Mouse (Mus musculus): ENCODE data around the gene Elovl5. TPM values are rescaled to one million over a fixed set of nuclear protein-coding genes. Genes with fewer than 3 reads are reported as not detected.

Elovl5 gene
- total and polyA plus RNA-seq, 2 experiments from 2014 or later = 48.4 to 53.3 TPM

DNA sequence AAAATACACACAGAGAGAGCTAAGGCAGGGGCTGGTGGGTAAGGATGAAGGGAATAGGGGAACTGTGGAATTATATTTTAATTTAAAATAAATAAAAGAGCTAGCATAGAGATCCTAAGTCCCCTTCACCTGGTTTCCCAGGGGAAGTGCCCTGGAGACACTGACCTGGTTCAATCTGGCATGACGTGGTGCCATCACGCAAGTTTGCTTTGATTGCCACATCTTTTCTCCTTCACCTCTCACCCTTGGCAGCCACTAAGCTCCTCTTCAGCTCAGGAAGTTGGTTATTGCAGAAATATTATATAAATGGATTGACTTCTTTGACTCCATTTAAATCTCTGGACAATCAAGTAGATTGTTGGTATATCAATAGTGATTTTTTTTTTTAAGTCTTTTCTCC lies 26.2 kb downstream of the Elovl5 start:
- DNase-seq (ENCODE audit: low spot score) (no peak), ATAC-seq (ENCODE audit: insufficient read depth, low read depth) (no peak)
- no peaks in the 10 kb centered on the region for H3K9me3 ChIP-seq (replicated peaks; ENCODE audit: control insufficient read depth, low read length)
- no peak for TF ChIP-seq CTCF (IDR thresholded peaks at IDR 0.05; ENCODE audit: low read depth)
- TF ChIP-seq EP300 (IDR thresholded peaks at IDR 0.05; ENCODE audit: low read depth) = no peak
- no peak overlapping the region for H3K27ac ChIP-seq (ENCODE audit: low read depth)
- 88% methylated on average over 2 of the region's 2 CpGs for WGBS
- no peak overlapping the region for H3K9ac ChIP-seq (replicated peaks; ENCODE audit: low read depth, low read length)
- no peaks in the 10 kb centered on the region for H3K27me3 ChIP-seq (ENCODE audit: control insufficient read depth, insufficient read depth, low read length)
- no peak overlapping the region for H3K4me3 ChIP-seq (ENCODE audit: low read depth, low read length)
- H3K36me3 ChIP-seq (replicated peaks; ENCODE audit: control insufficient read depth, insufficient read depth, low read length) = no peaks in the 10 kb centered on the region
- no peak overlapping the region for H3K4me2 ChIP-seq (ENCODE audit: low read depth, low read length)
- H3K4me1 ChIP-seq (ENCODE audit: control insufficient read depth, insufficient read depth) = peaks cover 42% of the 10 kb centered on the region

DNA sequence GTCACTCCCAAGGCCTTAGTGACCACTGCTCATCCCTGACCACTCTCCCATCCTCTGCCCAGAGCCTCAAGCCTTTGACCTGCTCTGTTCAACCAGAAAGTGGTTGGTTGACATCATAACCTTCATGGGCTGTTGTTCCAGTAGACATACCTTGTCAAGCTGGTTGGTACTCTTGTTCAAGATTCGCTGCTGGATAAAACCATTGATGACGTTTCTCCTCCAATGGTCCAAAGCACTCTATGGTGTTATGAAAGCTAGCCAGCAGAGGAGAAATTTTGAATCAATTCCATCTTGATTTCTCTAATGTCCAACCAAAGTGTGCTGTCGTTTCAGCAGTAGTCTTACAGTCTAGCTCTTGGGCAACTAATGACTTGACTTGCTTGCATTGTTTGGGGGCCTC lies 27.0 kb downstream of the Elovl5 start:
- H3K27me3 ChIP-seq (ENCODE audit: control insufficient read depth, insufficient read depth, low read length) = no peaks in the 10 kb centered on the region
- peaks cover 33% of the 10 kb centered on the region for H3K4me1 ChIP-seq (ENCODE audit: control insufficient read depth, insufficient read depth)
- H3K27ac ChIP-seq (ENCODE audit: low read depth) = no peak overlapping the region
- H3K4me3 ChIP-seq (ENCODE audit: low read depth, low read length) = no peak overlapping the region
- no peak overlapping the region for H3K9ac ChIP-seq (replicated peaks; ENCODE audit: low read depth, low read length)
- DNase-seq (ENCODE audit: low spot score) (no peak), ATAC-seq (ENCODE audit: insufficient read depth, low read depth) (no peak)
- TF ChIP-seq CTCF (IDR thresholded peaks at IDR 0.05; ENCODE audit: low read depth) (no peak), EP300 (IDR thresholded peaks at IDR 0.05; ENCODE audit: low read depth) (no peak)
- H3K9me3 ChIP-seq (replicated peaks; ENCODE audit: control insufficient read depth, low read length) = no peaks in the 10 kb centered on the region
- H3K36me3 ChIP-seq (replicated peaks; ENCODE audit: control insufficient read depth, insufficient read depth, low read length) = no peaks in the 10 kb centered on the region
- no peak overlapping the region for H3K4me2 ChIP-seq (ENCODE audit: low read depth, low read length)
- WGBS = 93% methylated on average over 3 of the region's 3 CpGs

DNA sequence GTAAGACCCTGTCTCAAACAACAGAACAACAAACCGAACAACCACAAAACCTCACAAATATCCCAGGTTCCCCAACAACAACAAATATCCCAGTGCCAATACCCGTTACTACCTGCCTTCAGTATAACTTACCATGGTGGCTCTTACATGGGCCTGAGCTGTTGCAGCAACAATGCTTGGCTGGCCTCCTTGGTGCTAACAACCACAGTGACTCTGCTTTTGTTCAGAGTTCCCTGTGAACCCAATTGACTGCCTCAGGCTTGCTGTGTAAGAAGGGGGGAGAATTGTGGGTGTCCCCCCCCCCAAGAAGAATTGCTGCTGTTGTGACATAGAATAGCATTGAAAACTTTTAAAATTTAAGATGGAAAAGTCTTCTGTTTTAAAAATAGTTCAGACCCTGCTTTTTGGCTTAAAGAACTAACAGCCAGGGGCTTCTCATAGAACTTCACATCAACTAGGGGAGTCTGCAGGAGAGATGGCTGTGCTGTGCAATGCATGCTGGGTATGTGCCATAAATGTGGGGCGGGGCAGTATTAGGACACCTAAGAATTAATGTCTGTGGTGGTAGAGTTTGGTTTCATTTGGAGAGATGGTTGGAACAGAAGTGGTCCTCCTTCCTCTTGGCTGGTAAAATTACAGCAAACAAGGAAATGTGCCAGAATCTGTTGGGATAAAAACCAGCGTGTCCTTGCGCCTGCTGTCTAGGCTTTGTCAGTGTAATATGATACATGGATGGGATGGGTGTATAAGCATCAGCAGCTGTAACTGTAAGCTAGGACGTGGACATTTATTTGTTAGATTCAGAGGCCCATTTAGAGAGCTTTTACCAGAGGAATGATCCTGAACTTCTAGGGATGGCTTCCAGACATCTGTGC lies 28.9 kb downstream of the Elovl5 start:
- H3K4me1 ChIP-seq (ENCODE audit: control insufficient read depth, insufficient read depth) = peaks cover 19% of the 10 kb centered on the region
- WGBS = 75% methylated on average over 6 of the region's 6 CpGs
- no peak overlapping the region for H3K9ac ChIP-seq (replicated peaks; ENCODE audit: low read depth, low read length)
- ATAC-seq (ENCODE audit: insufficient read depth, low read depth) (no peak), DNase-seq (ENCODE audit: low spot score) (no peak)
- H3K9me3 ChIP-seq (replicated peaks; ENCODE audit: control insufficient read depth, low read length) = no peaks in the 10 kb centered on the region
- H3K4me2 ChIP-seq (ENCODE audit: low read depth, low read length) = no peak overlapping the region
- H3K36me3 ChIP-seq (replicated peaks; ENCODE audit: control insufficient read depth, insufficient read depth, low read length) = no peaks in the 10 kb centered on the region
- H3K4me3 ChIP-seq (ENCODE audit: low read depth, low read length) = no peak overlapping the region
- H3K27ac ChIP-seq (ENCODE audit: low read depth) = no peak overlapping the region
- H3K27me3 ChIP-seq (ENCODE audit: control insufficient read depth, insufficient read depth, low read length) = no peaks in the 10 kb centered on the region
- TF ChIP-seq CTCF (IDR thresholded peaks at IDR 0.05; ENCODE audit: low read depth) (no peak), EP300 (IDR thresholded peaks at IDR 0.05; ENCODE audit: low read depth) (no peak)

DNA sequence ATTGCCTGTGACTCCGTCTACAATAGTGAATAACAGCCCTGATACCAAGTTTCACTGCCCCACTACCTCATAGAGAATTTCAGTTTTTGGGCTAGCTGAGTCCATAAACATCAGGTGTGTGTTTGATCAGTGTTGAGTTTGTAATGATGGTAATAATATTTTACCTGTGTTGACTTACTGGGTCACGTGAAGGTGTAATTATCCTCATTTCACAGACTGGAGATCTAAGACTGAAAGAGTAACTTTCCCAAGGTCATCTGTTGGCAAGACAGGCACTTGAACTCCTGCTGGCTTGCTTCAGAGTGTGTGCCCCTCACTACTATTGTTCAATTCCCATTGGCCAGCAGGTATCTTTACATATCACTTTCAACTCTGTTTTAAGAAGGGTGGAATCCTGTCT lies 31.1 kb downstream of the Elovl5 start:
- TF ChIP-seq EP300 (IDR thresholded peaks at IDR 0.05; ENCODE audit: low read depth) (no peak), CTCF (IDR thresholded peaks at IDR 0.05; ENCODE audit: low read depth) (no peak)
- ATAC-seq (ENCODE audit: insufficient read depth, low read depth) (no peak), DNase-seq (ENCODE audit: low spot score) (no peak)
- no peak overlapping the region for H3K9ac ChIP-seq (replicated peaks; ENCODE audit: low read depth, low read length)
- 79% methylated on average over 2 of the region's 2 CpGs for WGBS
- no peak overlapping the region for H3K4me2 ChIP-seq (ENCODE audit: low read depth, low read length)
- H3K27ac ChIP-seq (ENCODE audit: low read depth) = no peak overlapping the region
- H3K4me3 ChIP-seq (ENCODE audit: low read depth, low read length) = no peak overlapping the region
- no peaks in the 10 kb centered on the region for H3K27me3 ChIP-seq (ENCODE audit: control insufficient read depth, insufficient read depth, low read length)
- no peaks in the 10 kb centered on the region for H3K36me3 ChIP-seq (replicated peaks; ENCODE audit: control insufficient read depth, insufficient read depth, low read length)
- no peaks in the 10 kb centered on the region for H3K9me3 ChIP-seq (replicated peaks; ENCODE audit: control insufficient read depth, low read length)
- H3K4me1 ChIP-seq (ENCODE audit: control insufficient read depth, insufficient read depth) = peaks cover 9% of the 10 kb centered on the region

DNA sequence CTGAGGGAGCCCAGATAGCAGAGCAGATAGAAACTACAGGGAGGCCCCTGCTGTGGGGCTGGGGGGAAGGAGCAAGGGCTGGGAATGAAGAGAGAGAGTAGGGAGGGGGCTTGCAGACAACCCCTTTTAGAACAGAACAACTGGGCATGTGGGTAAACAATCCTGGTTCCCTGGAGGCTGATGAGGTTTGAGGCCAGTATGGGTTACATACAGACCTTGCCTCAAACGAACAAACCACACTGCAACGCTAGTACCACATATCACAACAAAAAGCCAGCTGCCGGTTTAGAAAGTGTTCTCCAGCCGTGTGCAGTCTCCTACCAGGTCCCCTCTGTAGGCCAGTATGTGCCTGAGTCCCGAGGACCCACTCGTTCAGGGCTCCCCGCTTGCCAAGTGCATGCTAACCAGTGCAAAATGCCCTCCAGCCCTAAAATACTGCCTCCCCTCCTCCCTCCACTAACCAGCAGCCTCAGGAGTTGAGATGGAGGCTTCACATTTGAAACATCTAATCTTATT lies 32.6 kb downstream of the Elovl5 start:
- H3K27me3 ChIP-seq (ENCODE audit: control insufficient read depth, insufficient read depth, low read length) = no peaks in the 10 kb centered on the region
- ATAC-seq (ENCODE audit: insufficient read depth, low read depth) = no peak
- H3K4me2 ChIP-seq (ENCODE audit: low read depth, low read length) = no peak overlapping the region
- WGBS = 24% methylated on average over 7 of the region's 7 CpGs
- peaks cover 15% of the 10 kb centered on the region for H3K4me1 ChIP-seq (ENCODE audit: control insufficient read depth, insufficient read depth)
- DNase-seq (ENCODE audit: low spot score) = no peak
- H3K9ac ChIP-seq (replicated peaks; ENCODE audit: low read depth, low read length) = no peak overlapping the region
- TF ChIP-seq CTCF (IDR thresholded peaks at IDR 0.05; ENCODE audit: low read depth) = no peak
- TF ChIP-seq EP300 (IDR thresholded peaks at IDR 0.05; ENCODE audit: low read depth) = no peak
- no peaks in the 10 kb centered on the region for H3K36me3 ChIP-seq (replicated peaks; ENCODE audit: control insufficient read depth, insufficient read depth, low read length)
- no peak overlapping the region for H3K4me3 ChIP-seq (ENCODE audit: low read depth, low read length)
- peak overlapping the region; percentile 59; the same call in 1 of the 2 replicates for H3K27ac ChIP-seq (ENCODE audit: low read depth)
- no peaks in the 10 kb centered on the region for H3K9me3 ChIP-seq (replicated peaks; ENCODE audit: control insufficient read depth, low read length)
